ENCODE assay signal across 9 mouse cellular contexts in the genomic region with DNA sequence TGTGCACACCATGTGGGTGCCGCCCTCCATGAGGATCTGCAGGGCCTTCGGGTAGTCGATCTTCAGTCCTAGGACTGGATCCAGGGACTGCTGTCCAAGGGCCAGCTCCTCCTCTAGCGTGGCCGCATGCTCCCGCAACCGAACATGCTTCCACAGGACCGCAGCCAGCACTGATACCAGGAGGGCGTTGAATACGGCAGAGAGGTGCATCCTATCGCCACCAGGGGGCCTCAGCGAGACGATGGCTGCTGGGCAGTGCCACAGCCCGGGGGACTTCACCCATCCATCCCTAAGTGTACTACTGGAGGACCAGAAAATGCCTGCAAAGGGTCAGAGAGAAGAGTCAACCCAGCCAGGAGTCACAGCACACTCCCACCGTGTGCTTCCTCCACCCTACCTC. TPM values are rescaled to one million over a fixed set of nuclear protein-coding genes. Genes with fewer than 3 reads are reported as not detected.
DNase-seq lines count a peak whose midpoint lies in the region; ATAC-seq lines count a peak whose summit lies in the region.
"Had no signal": no experiment of that assay in that cellular context is flagged by ENCODE, and none has a peak within 500 bp of the region (broad histone marks: within the 10 kb centered on the region; RNA-seq: fewer than 3 reads in every experiment).

No protein-coding gene starts in this region.

- H3K27me3 ChIP-seq in intestine, embryonic 15.5 days (replicated peaks): no peaks in the 10 kb centered on the region
- H3K27me3 ChIP-seq in midbrain, embryonic 15.5 days (replicated peaks): no peaks in the 10 kb centered on the region
- H3K27me3 ChIP-seq in stomach, embryonic 16.5 days (ENCODE audit: control insufficient read depth, insufficient read depth, low read length): no peaks in the 10 kb centered on the region

- 50% methylated on average over 15 of the region's 15 CpGs for WGBS in intestine, embryonic 15.5 days
- WGBS in midbrain, embryonic 15.5 days: 61% methylated on average over 15 of the region's 15 CpGs
- 50% methylated on average over 15 of the region's 15 CpGs for WGBS in stomach, embryonic 16.5 days

- H3K4me3 ChIP-seq in intestine, embryonic 15.5 days (replicated peaks): no peak overlapping the region
- H3K4me3 ChIP-seq in midbrain, embryonic 15.5 days: no peak overlapping the region
- H3K4me3 ChIP-seq in stomach, embryonic 16.5 days (replicated peaks; ENCODE audit: low read length): no peak overlapping the region
- H3K4me3 ChIP-seq: myocyte had no signal

- peak; percentile 56; the same call in 1 of the 2 replicates for ATAC-seq in intestine, embryonic 15.5 days
- peak; percentile 49; the same call in 1 of the 2 replicates for ATAC-seq in midbrain, embryonic 15.5 days (replicated peaks)
- ATAC-seq in stomach, embryonic 16.5 days (ENCODE audit: insufficient read depth, low FRiP score): peak; percentile 26; the same call in 1 of the 2 replicates

- no peak overlapping the region for H3K9ac ChIP-seq in intestine, embryonic 15.5 days
- no peak overlapping the region for H3K9ac ChIP-seq in midbrain, embryonic 15.5 days
- no peak overlapping the region for H3K9ac ChIP-seq in stomach, embryonic 16.5 days (ENCODE audit: low read length)

- H3K4me2 ChIP-seq in intestine, embryonic 15.5 days (replicated peaks): no peak overlapping the region
- H3K4me2 ChIP-seq in midbrain, embryonic 15.5 days: no peak overlapping the region
- no peak overlapping the region for H3K4me2 ChIP-seq in stomach, embryonic 16.5 days (ENCODE audit: low read depth, low read length)

- DNase-seq in layer of hippocampus, adult 11-12 months (ENCODE audit: low spot score): peak; percentile 84
- no peak for DNase-seq in layer of hippocampus, adult 9-10 months (ENCODE audit: low spot score)
- peak; percentile 94 to 96 for DNase-seq in cerebellum, postnatal 10 days
- DNase-seq in frontal cortex, postnatal 10 days (ENCODE audit: low spot score in 2 of 2): peak; percentile 60 to 72
- DNase-seq in left cerebral cortex, postnatal 25 days (ENCODE audit: low spot score in 2 of 2): peak; percentile 81

- H3K36me3 ChIP-seq in intestine, embryonic 15.5 days: no peaks in the 10 kb centered on the region
- 0 out of 2 replicates have a peak, but pooled peaks cover 4% of the 10 kb centered on the region for H3K36me3 ChIP-seq in midbrain, embryonic 15.5 days (replicated peaks)
- H3K36me3 ChIP-seq in stomach, embryonic 16.5 days (ENCODE audit: control insufficient read depth, insufficient read depth, low read length): no peaks in the 10 kb centered on the region

- H3K27ac ChIP-seq in intestine, embryonic 15.5 days: no peak overlapping the region
- H3K27ac ChIP-seq in midbrain, embryonic 15.5 days: no peak overlapping the region
- H3K27ac ChIP-seq in stomach, embryonic 16.5 days (ENCODE audit: low read length): no peak overlapping the region

- H3K4me1 ChIP-seq in intestine, embryonic 15.5 days (replicated peaks): no peaks in the 10 kb centered on the region
- peaks cover 4% of the 10 kb centered on the region; the same call in 1 of the 2 replicates for H3K4me1 ChIP-seq in midbrain, embryonic 15.5 days
- H3K4me1 ChIP-seq in stomach, embryonic 16.5 days (ENCODE audit: control insufficient read depth, insufficient read depth, low read length): 0 out of 2 replicates have a peak, but pooled peaks cover 3% of the 10 kb centered on the region

- intact Hi-C loops in left cerebral cortex, postnatal 25 days (cut with DNase I): no loop called here

- H3K9me3 ChIP-seq in intestine, embryonic 15.5 days: no peaks in the 10 kb centered on the region
- H3K9me3 ChIP-seq in midbrain, embryonic 15.5 days: no peaks in the 10 kb centered on the region
- H3K9me3 ChIP-seq in stomach, embryonic 16.5 days (replicated peaks; ENCODE audit: control insufficient read depth, low read length): no peaks in the 10 kb centered on the region

RNA-seq across cellular contexts. Expression of a gene that starts 13.4 kb away (rescaled TPM):
- 12.9 and 15.9 TPM in 2 replicates for polyA plus RNA-seq in intestine, embryonic 15.5 days (2015; fragmentation: Nextera tagmentation; extraction: Ambion mirVana)
- total RNA-seq in left cerebral cortex, postnatal 25 days (2021): 10 to 100 TPM; 34.3 to 43.1 TPM
- polyA plus RNA-seq in midbrain, embryonic 15.5 days (2015; fragmentation: Nextera tagmentation; extraction: Ambion mirVana): 37.1 and 37.9 TPM in 2 replicates
- polyA plus RNA-seq in stomach, embryonic 16.5 days (2015; fragmentation: Nextera tagmentation; extraction: Ambion mirVana): 15.6 and 16.2 TPM in 2 replicates

RNA-seq across cellular contexts. Expression of a gene that starts 32.7 kb away (rescaled TPM):
- 3.1 and 4.6 TPM in 2 replicates for polyA plus RNA-seq in intestine, embryonic 15.5 days (2015; fragmentation: Nextera tagmentation; extraction: Ambion mirVana)
- 1 to 10 TPM; 5.4 to 6.9 TPM for total RNA-seq in left cerebral cortex, postnatal 25 days (2021)
- polyA plus RNA-seq in midbrain, embryonic 15.5 days (2015; fragmentation: Nextera tagmentation; extraction: Ambion mirVana): 1.7 and 2.2 TPM in 2 replicates
- polyA plus RNA-seq in stomach, embryonic 16.5 days (2015; fragmentation: Nextera tagmentation; extraction: Ambion mirVana): 5.8 and 6.7 TPM in 2 replicates
